Mouse (Mus musculus) forebrain, embryonic 10.5 days (tissue): ENCODE measurements around the gene Slc5a9. TPM values are rescaled to one million over a fixed set of nuclear protein-coding genes. Genes with fewer than 3 reads are reported as not detected.

Source experiments
- DNase-seq: peaks from one replicate; pipeline ENCODE4 v3.0.0-alpha.2; 2017; ENCODE audit warnings: low spot score; ENCODE audit errors: extremely low spot score
- H3K27ac ChIP-seq: fragments of 300-500 bp; sonication (generic); 2 replicates; pipeline ENCODE4 v1.5.1; 2016; ENCODE audit warnings: mild to moderate bottlenecking
- H3K27me3 ChIP-seq: fragments of 300-500 bp; sonication (generic); 2 replicates; pipeline ENCODE4 v1.6.1; 2016; ENCODE audit warnings: mild to moderate bottlenecking; ENCODE audit not compliant: poor library complexity, severe bottlenecking
- H3K36me3 ChIP-seq: fragments of 300-500 bp; sonication (generic); replicated peaks from 2 replicates; pipeline ENCODE4 v1.6.1; 2016; ENCODE audit warnings: mild to moderate bottlenecking, moderate library complexity
- H3K4me1 ChIP-seq: fragments of 300-500 bp; sonication (generic); 2 replicates; pipeline ENCODE4 v1.6.1; 2016
- H3K4me3 ChIP-seq: fragments of 300-500 bp; sonication (generic); 2 replicates; pipeline ENCODE4 v1.5.1; 2016; ENCODE audit warnings: mild to moderate bottlenecking, moderate library complexity
- H3K9me3 ChIP-seq: fragments of 300-500 bp; sonication (generic); 2 replicates; pipeline ENCODE4 v1.6.1; 2016; ENCODE audit warnings: mild to moderate bottlenecking, moderate library complexity
- whole genome bisulfite sequencing: fragments of 180-500 bp; shearing (Covaris S2); methylation state at CpG from one replicate; pipeline ENCODE4 v1.1.7; 2016; 5-methylcytosine and 5-hydroxymethylcytosine counted together
- polyA plus RNA-seq: library from polyadenylated mRNA; unstranded; fragments of >200 nt; fragmentation: Nextera tagmentation; extraction: Ambion mirVana; gene quantifications from 2 replicates; pipeline ENCODE4 v1.2.1, GENCODE M21; 2016

The Slc5a9 gene
- polyA plus RNA-seq, 1 experiment from 2014 or later: not detected

DNA sequence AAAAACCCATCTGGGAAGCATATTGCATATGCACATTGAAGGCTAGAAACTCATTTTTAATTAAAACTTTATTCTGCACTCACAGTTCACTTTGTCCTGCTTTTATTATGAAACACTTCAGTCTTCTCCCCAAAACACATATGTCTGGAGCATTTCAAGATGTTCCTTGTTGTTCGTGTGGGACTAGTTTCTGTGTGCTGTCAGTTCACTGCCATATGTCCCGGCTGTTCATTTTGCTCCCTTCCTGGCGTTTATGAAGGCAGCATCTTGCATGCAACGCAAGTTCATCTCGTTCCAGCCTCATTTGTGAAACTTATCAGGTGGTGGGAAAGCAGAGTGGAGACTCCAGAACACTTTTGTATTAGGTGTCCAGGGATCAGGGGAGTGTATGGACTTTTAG lies 36.0 kb downstream of the Slc5a9 start:
- no peaks in the 10 kb centered on the region for H3K36me3 ChIP-seq
- H3K9me3 ChIP-seq: no peaks in the 10 kb centered on the region
- no peak overlapping the region for H3K27ac ChIP-seq
- no peaks in the 10 kb centered on the region for H3K27me3 ChIP-seq
- WGBS: 88% methylated on average over 5 of the region's 5 CpGs
- H3K4me1 ChIP-seq: no peaks in the 10 kb centered on the region
- no peak for DNase-seq
- no peak overlapping the region for H3K4me3 ChIP-seq

DNA sequence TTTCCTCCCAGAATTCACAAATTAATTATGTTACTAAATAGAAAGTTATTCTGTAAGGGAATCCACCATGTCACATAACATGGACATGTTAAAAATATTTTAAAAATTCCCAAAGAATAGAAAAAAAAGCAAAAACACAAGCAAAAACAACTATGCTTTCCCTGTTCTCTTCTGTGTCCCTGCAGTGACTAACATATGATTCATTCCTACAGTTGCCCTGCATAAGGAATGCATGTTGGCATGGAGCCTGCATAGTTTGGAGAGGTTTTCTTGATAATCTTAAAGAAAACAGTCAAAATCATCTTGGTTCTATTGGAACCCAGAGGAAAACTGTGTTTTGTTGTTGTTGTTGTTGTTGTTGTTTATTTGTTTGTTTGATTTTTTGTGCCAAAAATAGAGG lies 50.1 kb downstream of the Slc5a9 start:
- no peaks in the 10 kb centered on the region for H3K27me3 ChIP-seq
- H3K4me1 ChIP-seq: no peaks in the 10 kb centered on the region
- no peaks in the 10 kb centered on the region for H3K9me3 ChIP-seq
- no peaks in the 10 kb centered on the region for H3K36me3 ChIP-seq
- H3K4me3 ChIP-seq: no peak overlapping the region
- no peak for DNase-seq
- no peak overlapping the region for H3K27ac ChIP-seq

DNA sequence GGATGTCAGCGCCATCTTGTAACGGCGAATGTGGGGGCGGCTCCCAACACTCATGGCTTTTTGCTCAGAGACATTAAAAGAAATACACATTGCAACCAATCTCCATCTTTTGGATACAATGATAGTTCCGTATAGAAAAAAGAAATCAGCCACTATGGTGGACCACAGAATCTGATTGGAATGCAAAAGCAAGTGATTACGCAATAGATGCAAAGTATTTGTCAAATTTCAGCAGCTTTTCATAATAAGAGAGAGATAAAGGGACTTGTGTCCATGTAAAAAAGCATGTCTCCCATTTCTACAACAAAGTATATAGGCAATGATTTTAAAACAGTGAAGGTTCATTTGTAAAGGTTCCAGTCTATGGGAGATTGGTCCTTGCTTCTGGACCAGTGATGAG lies 63.8 kb downstream of the Slc5a9 start:
- H3K36me3 ChIP-seq: no peaks in the 10 kb centered on the region
- no peaks in the 10 kb centered on the region for H3K27me3 ChIP-seq
- DNase-seq: no peak
- H3K4me3 ChIP-seq: no peak overlapping the region
- 96% methylated on average over 6 of the region's 6 CpGs for WGBS
- no peak overlapping the region for H3K27ac ChIP-seq
- no peaks in the 10 kb centered on the region for H3K4me1 ChIP-seq
- H3K9me3 ChIP-seq: no peaks in the 10 kb centered on the region

Other genes with a start within 250 kb of the Slc5a9 start
- gene Spata6, start 182.9 kb downstream of the Slc5a9 start, polyA plus RNA-seq: 30.7 and 34.8 TPM in 2 replicates
- gene Skint8, start 16.5 kb upstream of the Slc5a9 start, polyA plus RNA-seq: not detected in 2 replicates
- gene Skint7, start 70.0 kb upstream of the Slc5a9 start, polyA plus RNA-seq: not detected in 2 replicates
- not detected in 2 replicates for gene Skint1, start 103.4 kb upstream of the Slc5a9 start, polyA plus RNA-seq
- gene Skint4, start 169.1 kb upstream of the Slc5a9 start, polyA plus RNA-seq: not detected in 2 replicates